Mouse (Mus musculus) G1E (cell line): ENCODE measurements around the gene Rfx8. TPM values are rescaled to one million over a fixed set of nuclear protein-coding genes. Genes with fewer than 3 reads are reported as not detected.

ENCODE experiments used
- ATAC-seq: 2 replicates; pipeline ENCODE4 v1.8.0; 2016; ENCODE audit warnings: mild to moderate bottlenecking; ENCODE audit not compliant: insufficient number of reproducible peaks, poor library complexity, low FRiP score, severe bottlenecking; ENCODE audit errors: extremely low read depth
- DNase-seq: peaks from one replicate; pipeline ENCODE4 v3.0.0; 2012; ENCODE audit warnings: low spot score
- H3K27me3 ChIP-seq: 2 replicates; pipeline ENCODE4 v1.6.1; 2012; ENCODE audit warnings: mild to moderate bottlenecking, low read length, inconsistent platforms; ENCODE audit not compliant: insufficient read depth
- H3K36me3 ChIP-seq: replicated peaks from 2 replicates; pipeline ENCODE3; 2012; ENCODE audit warnings: mild to moderate bottlenecking, inconsistent platforms
- H3K4me1 ChIP-seq: 2 replicates; pipeline ENCODE4 v1.6.1; 2012; ENCODE audit warnings: low read depth, low read length, inconsistent platforms, mixed read lengths; ENCODE audit not compliant: insufficient read depth
- H3K4me3 ChIP-seq: 2 replicates; pipeline ENCODE4 v1.5.1; 2012; ENCODE audit warnings: low read depth, mild to moderate bottlenecking, inconsistent platforms, low read length, moderate library complexity, mixed read lengths
- H3K9me3 ChIP-seq: replicated peaks from 2 replicates; pipeline ENCODE4 v1.6.1; 2012; ENCODE audit warnings: inconsistent platforms
- CTCF ChIP-seq: IDR thresholded peaks from 2 replicates; pipeline ENCODE4 v1.5.1; 2012; ENCODE audit warnings: low read depth, low read length, inconsistent platforms, mixed read lengths
- GATA1 ChIP-seq: IDR thresholded peaks from 2 replicates; pipeline ENCODE4 v1.6.1; 2012; ENCODE audit warnings: borderline replicate concordance, low read length, inconsistent platforms, mixed read lengths
- GATA2 ChIP-seq: IDR thresholded peaks from 2 replicates; pipeline ENCODE4 v1.6.1; 2012; ENCODE audit warnings: low read depth, low read length, inconsistent platforms, borderline replicate concordance
- POLR2AphosphoS5 ChIP-seq: IDR thresholded peaks from 2 replicates; pipeline ENCODE4 v1.6.1; 2012; ENCODE audit warnings: low read depth, low read length, inconsistent platforms; ENCODE audit not compliant: insufficient replicate concordance
- TAL1 ChIP-seq: conservative IDR thresholded peaks from 2 replicates; pipeline ENCODE4 v1.6.1; 2012; ENCODE audit warnings: low read depth, low read length, inconsistent platforms, mixed read lengths
- polyA plus RNA-seq: library from polyadenylated mRNA; stranded (reverse); fragments of >175 nt; gene quantifications from 2 replicates; pipeline ENCODE4 v1.2.3, GENCODE M21; 2012
- total RNA-seq, 2 experiments: library from RNA; stranded (forward) in 1 of 2; stranded (reverse) in 1 of 2; fragments of 200-1000 nt in 1 of 2; fragments of >200 nt in 1 of 2; fragmentation: Nextera tagmentation in 1 of 2; gene quantifications; 2 replicates each; pipeline ENCODE4 v1.2.3; 2014 to 2017

Rfx8 gene
- total and polyA plus RNA-seq, 3 experiments, result 0.22 TPM; not detected in 2

DNA sequence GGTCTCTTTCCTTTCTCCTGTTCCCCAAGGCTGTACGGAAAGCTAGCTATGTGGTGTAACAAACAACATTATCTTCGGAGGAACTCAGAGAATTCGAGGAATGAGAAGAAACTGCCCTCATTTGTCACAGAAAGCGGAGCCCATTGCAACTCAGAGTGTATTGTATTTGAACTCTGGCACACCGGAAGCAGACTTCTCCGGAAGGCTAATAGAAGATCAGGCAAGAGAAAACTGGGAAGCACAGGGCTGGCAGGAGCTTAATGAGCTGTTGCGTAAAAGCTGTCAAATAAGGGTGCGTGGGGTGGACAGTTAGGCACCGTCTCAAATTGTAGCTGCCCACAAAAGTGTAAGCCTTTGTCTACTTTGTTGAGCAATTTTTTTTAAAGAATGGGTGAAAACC is 10.7 kb upstream of the Rfx8 start:
- no peak for TF ChIP-seq GATA2
- TF ChIP-seq POLR2AphosphoS5, result no peak
- TF ChIP-seq CTCF, result no peak
- TF ChIP-seq TAL1, result no peak
- no peak for TF ChIP-seq GATA1
- DNase-seq (no peak), ATAC-seq (no peak)
- H3K36me3 ChIP-seq, result no peaks in the 10 kb centered on the region
- no peaks in the 10 kb centered on the region for H3K9me3 ChIP-seq
- no peak overlapping the region for H3K4me3 ChIP-seq
- H3K4me1 ChIP-seq, result no peaks in the 10 kb centered on the region
- H3K27me3 ChIP-seq, result peaks cover 3% of the 10 kb centered on the region

- Histone ChIP-seq H3K36me3 (no peaks in the 10 kb centered on the region), H3K27me3 (peaks cover 3% of the 10 kb centered on the region), H3K9me3 (no peaks in the 10 kb centered on the region), H3K4me3 (no peak overlapping the region), H3K4me1 (no peaks in the 10 kb centered on the region)
- no peak for ATAC-seq
- TF ChIP-seq CTCF, result no peak
- no peak for TF ChIP-seq TAL1
- TF ChIP-seq GATA1, result no peak
- no peak for TF ChIP-seq POLR2AphosphoS5
- TF ChIP-seq GATA2, result no peak
- DNase-seq, result no peak
These were observed 10.1 kb upstream of the Rfx8 start for GRCm38 (mm10) chr1:39730868-39731267.

DNA sequence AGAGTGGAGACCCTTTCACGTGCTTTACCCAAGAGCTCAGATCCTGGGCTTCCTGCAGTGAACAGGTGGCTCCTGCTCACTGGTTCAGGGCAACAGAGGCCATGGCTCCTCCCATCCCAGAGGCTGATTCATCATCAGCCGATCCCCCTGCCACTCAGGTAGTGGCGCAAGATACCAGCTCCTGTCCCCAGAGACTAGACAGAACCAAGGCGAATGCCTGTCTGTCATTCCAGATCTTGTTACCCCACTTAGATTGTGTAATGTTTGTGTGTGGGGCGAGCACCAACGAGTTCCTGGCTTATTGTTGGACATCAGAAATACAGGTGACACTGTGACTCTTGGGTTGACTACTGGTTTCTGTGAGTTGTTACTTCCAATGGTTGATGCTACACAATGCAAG is 9.1 kb upstream of the Rfx8 start:
- H3K9me3 ChIP-seq, result no peaks in the 10 kb centered on the region
- no peak overlapping the region for H3K4me3 ChIP-seq
- no peak for ATAC-seq
- H3K4me1 ChIP-seq, result no peaks in the 10 kb centered on the region
- H3K36me3 ChIP-seq, result no peaks in the 10 kb centered on the region
- TF ChIP-seq TAL1, result no peak
- TF ChIP-seq GATA1, result no peak
- no peak for TF ChIP-seq POLR2AphosphoS5
- no peak for TF ChIP-seq CTCF
- no peak for TF ChIP-seq GATA2
- DNase-seq, result no peak
- H3K27me3 ChIP-seq, result peaks cover 3% of the 10 kb centered on the region

- DNase-seq, result no peak
- ATAC-seq, result no peak
- Histone ChIP-seq H3K9me3 (no peaks in the 10 kb centered on the region), H3K36me3 (no peaks in the 10 kb centered on the region), H3K4me1 (no peaks in the 10 kb centered on the region), H3K4me3 (no peak overlapping the region), H3K27me3 (peaks cover 3% of the 10 kb centered on the region; the same call in 1 of the 2 replicates)
- TF ChIP-seq GATA2 (no peak), TAL1 (no peak), GATA1 (no peak), POLR2AphosphoS5 (no peak), CTCF (no peak)
These were observed 542 bp upstream of the Rfx8 start for GRCm38 (mm10) chr1:39721351-39721726.

GRCm38 (mm10) chr1:39720186-39720585 is 611 bp downstream of the Rfx8 start:
- ATAC-seq (no peak), DNase-seq (no peak)
- TF ChIP-seq POLR2AphosphoS5 (no peak), CTCF (no peak), GATA1 (no peak), TAL1 (no peak), GATA2 (no peak)
- H3K27me3 ChIP-seq, result peaks cover 3% of the 10 kb centered on the region; the same call in 1 of the 2 replicates
- no peaks in the 10 kb centered on the region for H3K36me3 ChIP-seq
- no peak overlapping the region for H3K4me3 ChIP-seq
- no peaks in the 10 kb centered on the region for H3K4me1 ChIP-seq
- no peaks in the 10 kb centered on the region for H3K9me3 ChIP-seq

- H3K36me3 ChIP-seq, result no peaks in the 10 kb centered on the region
- TF ChIP-seq GATA1 (no peak), GATA2 (no peak), CTCF (no peak), POLR2AphosphoS5 (no peak), TAL1 (no peak)
- ATAC-seq (no peak), DNase-seq (no peak)
- peaks cover 1% of the 10 kb centered on the region; the same call in 1 of the 2 replicates for H3K27me3 ChIP-seq
- H3K4me3 ChIP-seq, result no peak overlapping the region
- no peaks in the 10 kb centered on the region for H3K9me3 ChIP-seq
- no peaks in the 10 kb centered on the region for H3K4me1 ChIP-seq
These were observed 5.2 kb downstream of the Rfx8 start for GRCm38 (mm10) chr1:39715551-39715950.
